Mouse (Mus musculus): ENCODE results near the gene Rph3al. TPM values are rescaled to one million over a fixed set of nuclear protein-coding genes. Genes with fewer than 3 reads are reported as not detected.

Gene Rph3al
- total RNA-seq, 1 experiment = 0.71 TPM

DNA sequence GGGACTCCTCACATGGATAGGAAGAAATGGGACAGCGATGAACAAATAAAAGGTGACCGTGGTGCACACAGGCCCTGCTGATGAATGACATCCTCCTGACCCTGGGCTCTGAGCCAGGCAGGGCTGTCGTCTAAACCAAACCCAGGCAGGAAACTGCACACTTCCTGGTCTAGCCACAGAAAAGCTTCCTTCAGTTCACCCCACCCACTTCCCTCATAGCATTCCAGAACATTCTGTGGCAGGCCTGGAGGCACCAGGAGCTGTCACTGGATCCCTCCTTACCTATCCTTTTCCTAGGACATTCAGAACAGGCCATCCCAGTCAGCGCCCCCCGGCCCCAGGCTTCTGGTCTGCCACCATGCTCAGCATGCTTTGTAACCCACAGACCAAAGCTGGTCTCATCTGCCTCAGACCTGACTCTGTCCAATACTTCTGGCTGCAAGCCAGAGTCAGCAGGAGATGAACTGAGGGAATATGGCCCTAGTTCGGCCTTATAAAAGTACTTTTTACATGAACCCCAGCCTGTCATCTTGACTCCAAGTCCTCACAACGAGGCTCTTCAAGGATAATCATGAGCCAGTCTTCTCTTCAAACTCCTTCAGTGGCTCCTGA, 2.3 kb downstream of the Rph3al start:
- Histone ChIP-seq H3K36me3 (ENCODE audit: control insufficient read depth, insufficient read depth, low read length, poor library complexity, severe bottlenecking) (no peaks in the 10 kb centered on the region), H3K9ac (ENCODE audit: insufficient read depth, low read depth, low read length, poor library complexity, severe bottlenecking) (no peak overlapping the region), H3K9me3 (ENCODE audit: control insufficient read depth, insufficient read depth, low read depth, low read length) (no peaks in the 10 kb centered on the region), H3K4me3 (ENCODE audit: insufficient read depth in 1 of 2, low read depth in 1 of 2, low read length in 2 of 2, poor library complexity in 1 of 2, severe bottlenecking in 1 of 2) (no peak overlapping the region), H3K4me1 (ENCODE audit: control insufficient read depth in 2 of 2, insufficient read depth in 2 of 2, low read length in 2 of 2, poor library complexity in 1 of 2) (no peaks in the 10 kb centered on the region; a peak in 1 of 4 replicates), H3K27ac (ENCODE audit: insufficient read depth, low read depth, low read length, poor library complexity, severe bottlenecking) (no peak overlapping the region)
- no peak for TF ChIP-seq CHD2 (IDR thresholded peaks at IDR 0.05; ENCODE audit: low read depth, low read length)
- TF ChIP-seq ZNF384 (IDR thresholded peaks at IDR 0.05; ENCODE audit: low read depth, low read length) = no peak
- TF ChIP-seq HCFC1 (IDR thresholded peaks at IDR 0.05; ENCODE audit: borderline replicate concordance, insufficient read depth, low read length) = no peak
- TF ChIP-seq MAFK (IDR thresholded peaks at IDR 0.05; ENCODE audit: insufficient read depth, low read depth, low read length) = no peak
- TF ChIP-seq ZC3H11A (IDR thresholded peaks at IDR 0.05; ENCODE audit: borderline replicate concordance, low read depth, low read length) = no peak
- DNase-seq (ENCODE audit: low read depth, low spot score) = no peak
- in situ Hi-C loops (cut with MboI; ENCODE audit: low sequenced_read_pairs in 2 of 2, unreplicated experiment in 2 of 2) = no loop called here

DNA sequence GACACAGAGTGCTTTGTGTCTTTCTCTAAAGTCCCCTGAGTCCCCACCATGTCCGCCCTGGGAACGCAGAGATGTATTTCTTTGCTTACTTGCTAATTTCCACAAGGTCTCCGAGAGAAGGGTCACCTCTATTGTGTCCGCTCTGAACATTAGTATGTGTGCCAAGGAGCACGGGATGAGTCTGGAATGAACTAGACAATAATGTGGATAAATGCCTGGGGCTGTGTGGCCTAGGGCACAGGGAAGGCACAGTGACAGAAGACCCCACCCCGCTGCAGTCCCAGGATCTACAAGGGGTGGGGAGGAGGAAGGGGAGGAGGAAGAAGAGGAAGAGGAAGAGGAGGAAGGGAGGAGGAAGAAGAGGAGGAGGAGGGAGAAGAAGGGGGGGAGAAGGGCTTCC, 3.8 kb downstream of the Rph3al start:
- H3K9ac ChIP-seq (ENCODE audit: insufficient read depth, low read depth, low read length, poor library complexity, severe bottlenecking) = no peak overlapping the region
- H3K27ac ChIP-seq (ENCODE audit: insufficient read depth, low read depth, low read length, poor library complexity, severe bottlenecking) = no peak overlapping the region
- no peak for DNase-seq (ENCODE audit: low read depth, low spot score)
- no peak overlapping the region for H3K4me3 ChIP-seq (ENCODE audit: insufficient read depth in 1 of 2, low read depth in 1 of 2, low read length in 2 of 2, poor library complexity in 1 of 2, severe bottlenecking in 1 of 2)
- no peaks in the 10 kb centered on the region; a peak in 1 of 4 replicates for H3K4me1 ChIP-seq (ENCODE audit: control insufficient read depth in 2 of 2, insufficient read depth in 2 of 2, low read length in 2 of 2, poor library complexity in 1 of 2)
- H3K36me3 ChIP-seq (ENCODE audit: control insufficient read depth, insufficient read depth, low read length, poor library complexity, severe bottlenecking) = no peaks in the 10 kb centered on the region
- TF ChIP-seq MAFK (IDR thresholded peaks at IDR 0.05; ENCODE audit: insufficient read depth, low read depth, low read length) (no peak), HCFC1 (IDR thresholded peaks at IDR 0.05; ENCODE audit: borderline replicate concordance, insufficient read depth, low read length) (no peak), ZC3H11A (IDR thresholded peaks at IDR 0.05; ENCODE audit: borderline replicate concordance, low read depth, low read length) (no peak), ZNF384 (IDR thresholded peaks at IDR 0.05; ENCODE audit: low read depth, low read length) (no peak), CHD2 (IDR thresholded peaks at IDR 0.05; ENCODE audit: low read depth, low read length) (no peak)
- H3K9me3 ChIP-seq (ENCODE audit: control insufficient read depth, insufficient read depth, low read depth, low read length) = no peaks in the 10 kb centered on the region
- in situ Hi-C loops (cut with MboI; ENCODE audit: low sequenced_read_pairs in 2 of 2, unreplicated experiment in 2 of 2) = no loop called here

DNA sequence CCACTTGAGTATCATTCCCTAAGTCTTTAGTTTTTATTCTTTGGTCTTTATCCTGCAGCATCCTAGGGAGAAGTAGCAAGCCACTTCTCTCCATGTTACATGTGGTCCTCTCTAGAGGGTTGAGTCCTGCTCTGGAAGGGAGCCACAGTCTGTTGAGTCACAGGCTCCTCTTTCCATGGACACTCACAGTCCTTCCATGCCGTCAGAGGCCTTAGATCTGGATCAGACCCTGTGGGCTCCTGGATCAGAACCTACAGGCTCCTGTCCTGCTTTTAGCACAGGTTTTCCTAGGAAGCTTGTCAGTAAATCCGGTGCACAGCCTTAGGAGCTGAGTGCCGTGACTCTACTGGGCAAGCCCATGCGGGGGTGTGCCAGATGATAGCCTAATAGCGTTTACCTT, 4.9 kb downstream of the Rph3al start:
- Histone ChIP-seq H3K4me1 (ENCODE audit: control insufficient read depth in 2 of 2, insufficient read depth in 2 of 2, low read length in 2 of 2, poor library complexity in 1 of 2) (no peaks in the 10 kb centered on the region; a peak in 1 of 4 replicates), H3K36me3 (ENCODE audit: control insufficient read depth, insufficient read depth, low read length, poor library complexity, severe bottlenecking) (no peaks in the 10 kb centered on the region), H3K9me3 (ENCODE audit: control insufficient read depth, insufficient read depth, low read depth, low read length) (no peaks in the 10 kb centered on the region), H3K9ac (ENCODE audit: insufficient read depth, low read depth, low read length, poor library complexity, severe bottlenecking) (no peak overlapping the region), H3K4me3 (ENCODE audit: insufficient read depth in 1 of 2, low read depth in 1 of 2, low read length in 2 of 2, poor library complexity in 1 of 2, severe bottlenecking in 1 of 2) (no peak overlapping the region), H3K27ac (ENCODE audit: insufficient read depth, low read depth, low read length, poor library complexity, severe bottlenecking) (no peak overlapping the region)
- no peak for TF ChIP-seq MAFK (IDR thresholded peaks at IDR 0.05; ENCODE audit: insufficient read depth, low read depth, low read length)
- no peak for TF ChIP-seq ZNF384 (IDR thresholded peaks at IDR 0.05; ENCODE audit: low read depth, low read length)
- TF ChIP-seq ZC3H11A (IDR thresholded peaks at IDR 0.05; ENCODE audit: borderline replicate concordance, low read depth, low read length) = no peak
- no peak for TF ChIP-seq CHD2 (IDR thresholded peaks at IDR 0.05; ENCODE audit: low read depth, low read length)
- no peak for TF ChIP-seq HCFC1 (IDR thresholded peaks at IDR 0.05; ENCODE audit: borderline replicate concordance, insufficient read depth, low read length)
- in situ Hi-C loops (cut with MboI; ENCODE audit: low sequenced_read_pairs in 2 of 2, unreplicated experiment in 2 of 2) = no loop called here
- DNase-seq (ENCODE audit: low read depth, low spot score) = no peak

DNA sequence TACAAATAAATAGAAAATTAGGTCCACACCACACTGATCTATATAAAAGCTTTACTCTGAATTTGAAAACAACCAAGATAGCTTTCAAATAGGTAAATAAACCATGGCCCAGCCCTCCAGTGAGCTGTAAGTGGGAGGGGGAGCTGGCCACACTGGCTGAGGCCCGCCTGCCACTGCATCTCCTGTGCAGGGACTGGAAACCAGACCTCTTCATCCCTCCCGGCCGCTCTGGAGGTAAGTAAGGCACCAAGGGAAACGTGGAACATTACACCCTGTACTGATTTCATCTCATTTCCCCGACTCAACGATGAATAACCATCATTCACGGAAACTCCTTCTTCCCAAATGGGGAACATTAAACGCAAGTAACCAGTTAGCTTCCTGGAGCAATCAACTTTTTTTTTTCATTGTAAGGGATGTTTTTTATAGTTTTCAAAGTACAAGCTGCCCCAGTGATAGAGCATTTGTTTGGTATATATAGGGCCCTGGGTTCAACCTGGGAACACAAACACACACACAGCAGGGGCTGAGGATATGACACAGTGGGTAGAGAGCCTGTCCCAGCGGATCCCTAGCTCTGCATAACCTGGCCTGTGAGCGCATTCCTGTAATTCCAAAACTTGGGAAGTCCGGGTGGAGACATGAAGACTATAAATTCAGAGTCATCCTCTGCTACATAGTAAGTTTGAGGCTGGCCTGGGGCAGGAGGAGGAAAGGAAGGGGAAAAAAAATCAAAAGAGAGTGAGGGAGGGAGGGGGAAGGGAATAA, 7.1 kb downstream of the Rph3al start:
- in situ Hi-C loops (cut with MboI; ENCODE audit: low sequenced_read_pairs in 2 of 2, unreplicated experiment in 2 of 2) = no loop called here
- Histone ChIP-seq H3K4me3 (ENCODE audit: insufficient read depth in 1 of 2, low read depth in 1 of 2, low read length in 2 of 2, poor library complexity in 1 of 2, severe bottlenecking in 1 of 2) (no peak overlapping the region), H3K4me1 (ENCODE audit: control insufficient read depth in 2 of 2, insufficient read depth in 2 of 2, low read length in 2 of 2, poor library complexity in 1 of 2) (no peaks in the 10 kb centered on the region), H3K9ac (ENCODE audit: insufficient read depth, low read depth, low read length, poor library complexity, severe bottlenecking) (no peak overlapping the region), H3K27ac (ENCODE audit: insufficient read depth, low read depth, low read length, poor library complexity, severe bottlenecking) (no peak overlapping the region), H3K9me3 (ENCODE audit: control insufficient read depth, insufficient read depth, low read depth, low read length) (no peaks in the 10 kb centered on the region), H3K36me3 (ENCODE audit: control insufficient read depth, insufficient read depth, low read length, poor library complexity, severe bottlenecking) (no peaks in the 10 kb centered on the region)
- TF ChIP-seq CHD2 (IDR thresholded peaks at IDR 0.05; ENCODE audit: low read depth, low read length) (no peak), ZC3H11A (IDR thresholded peaks at IDR 0.05; ENCODE audit: borderline replicate concordance, low read depth, low read length) (no peak), HCFC1 (IDR thresholded peaks at IDR 0.05; ENCODE audit: borderline replicate concordance, insufficient read depth, low read length) (no peak), MAFK (IDR thresholded peaks at IDR 0.05; ENCODE audit: insufficient read depth, low read depth, low read length) (no peak), ZNF384 (IDR thresholded peaks at IDR 0.05; ENCODE audit: low read depth, low read length) (no peak)
- no peak for DNase-seq (ENCODE audit: low read depth, low spot score)
